Mouse (Mus musculus) WW6 (cell line): ENCODE results near the gene Nsd1.
"Not testable (repeated sequence)": the region's sequence is repeated elsewhere in the genome, so short reads cannot be mapped to it uniquely, and the experiment has no call there.

Experiments
- DNase-seq: peaks from one replicate; pipeline ENCODE4 v3.0.0-alpha.2; 2013; ENCODE audit warnings: low read depth, low spot score

Nsd1 gene

DNA sequence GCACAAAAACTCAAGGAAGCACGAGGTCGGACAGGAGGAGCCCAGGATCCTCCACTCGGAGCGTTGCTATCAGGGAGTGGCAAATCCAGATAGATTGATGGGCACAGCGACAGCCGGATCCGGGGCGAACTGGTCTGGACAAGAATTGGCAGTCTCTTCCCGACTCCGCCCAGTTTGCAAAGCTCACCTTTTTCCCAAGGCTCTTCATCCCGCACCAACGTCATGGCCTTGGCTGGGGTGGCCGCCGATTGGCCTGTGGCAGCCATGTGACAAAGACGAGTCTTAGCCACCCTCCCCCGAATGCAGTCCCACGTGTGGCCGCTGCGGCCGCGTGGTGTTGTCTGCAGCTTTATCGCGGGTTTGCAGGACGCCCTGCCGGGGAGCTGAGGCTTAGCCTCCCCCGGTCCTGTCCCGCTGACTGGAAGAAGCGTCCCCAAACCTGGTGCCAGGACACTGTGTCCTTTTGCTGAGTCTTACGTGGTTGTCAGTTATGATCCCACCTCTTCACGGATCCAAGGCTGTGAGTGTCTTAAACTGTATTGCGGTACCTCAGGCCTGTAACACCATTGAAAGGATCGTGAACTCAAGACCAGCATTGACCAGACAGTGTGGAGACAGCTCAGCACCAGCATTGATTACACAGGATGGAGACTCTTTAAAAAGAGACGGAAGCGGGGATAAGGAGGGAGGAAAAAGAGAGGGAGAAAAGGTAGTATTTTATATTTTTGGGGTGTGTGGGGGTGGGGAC, 19.3 kb upstream of the Nsd1 start:
- peak; percentile 98 for DNase-seq

DNA sequence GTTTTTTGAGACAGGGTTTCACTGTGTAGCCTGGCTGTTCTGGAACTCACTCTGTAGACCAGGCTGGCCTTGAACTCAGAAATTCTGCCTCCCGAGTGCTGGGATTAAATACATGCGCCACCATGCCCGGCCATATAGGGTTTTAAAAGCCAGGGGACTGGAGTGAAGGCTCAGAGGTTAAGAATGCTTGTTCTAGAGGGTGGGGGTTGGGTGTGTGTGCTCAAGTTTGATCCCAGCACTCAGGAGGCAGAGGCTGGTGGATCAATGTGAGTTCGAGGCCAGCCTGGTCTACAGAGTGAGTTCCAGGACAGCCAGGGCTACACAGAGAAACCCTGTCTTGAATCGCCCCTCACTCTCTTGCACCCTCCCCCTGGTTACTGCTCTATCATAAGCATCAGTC, 18.0 kb upstream of the Nsd1 start:
- no peak for DNase-seq

DNA sequence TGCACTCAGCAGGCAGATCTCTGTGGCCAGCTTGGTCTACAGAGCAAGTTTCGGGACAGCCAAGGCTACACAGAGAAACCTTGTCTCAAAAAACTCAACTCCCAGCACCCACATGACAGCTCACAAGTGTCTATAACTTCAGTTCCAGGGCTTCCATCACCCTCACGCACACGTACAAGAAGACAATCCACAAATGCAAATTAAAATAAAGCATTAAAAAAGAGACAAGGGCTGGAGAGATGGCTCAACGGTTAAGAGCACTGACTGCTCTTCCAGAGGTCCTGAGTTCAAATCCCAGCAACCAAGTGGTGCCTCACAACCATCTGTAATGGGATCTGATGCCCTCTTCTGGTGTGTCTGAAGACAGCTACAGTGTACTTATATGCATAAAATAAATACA, 6.8 kb upstream of the Nsd1 start:
- not testable (repeated sequence) for DNase-seq

DNA sequence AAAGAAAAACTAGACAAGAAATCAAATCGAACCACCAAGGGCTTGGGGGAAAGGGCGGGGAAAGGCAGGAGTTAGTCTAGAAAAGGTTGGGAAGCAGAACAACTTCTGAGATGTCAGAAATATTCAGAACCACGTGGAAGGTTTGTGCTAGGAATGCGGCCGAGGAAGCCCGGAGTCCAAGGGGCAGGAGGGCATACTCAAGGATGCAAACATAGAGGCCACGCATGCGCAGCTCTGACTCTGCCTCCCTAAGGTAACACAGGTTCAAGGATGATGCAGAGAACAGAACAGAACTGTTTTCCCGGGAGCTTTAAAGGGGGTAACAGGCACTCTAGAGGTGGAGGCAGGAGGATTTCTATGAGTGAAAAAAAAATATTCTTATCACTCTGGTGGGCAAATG, 5.8 kb upstream of the Nsd1 start:
- DNase-seq: no peak

DNA sequence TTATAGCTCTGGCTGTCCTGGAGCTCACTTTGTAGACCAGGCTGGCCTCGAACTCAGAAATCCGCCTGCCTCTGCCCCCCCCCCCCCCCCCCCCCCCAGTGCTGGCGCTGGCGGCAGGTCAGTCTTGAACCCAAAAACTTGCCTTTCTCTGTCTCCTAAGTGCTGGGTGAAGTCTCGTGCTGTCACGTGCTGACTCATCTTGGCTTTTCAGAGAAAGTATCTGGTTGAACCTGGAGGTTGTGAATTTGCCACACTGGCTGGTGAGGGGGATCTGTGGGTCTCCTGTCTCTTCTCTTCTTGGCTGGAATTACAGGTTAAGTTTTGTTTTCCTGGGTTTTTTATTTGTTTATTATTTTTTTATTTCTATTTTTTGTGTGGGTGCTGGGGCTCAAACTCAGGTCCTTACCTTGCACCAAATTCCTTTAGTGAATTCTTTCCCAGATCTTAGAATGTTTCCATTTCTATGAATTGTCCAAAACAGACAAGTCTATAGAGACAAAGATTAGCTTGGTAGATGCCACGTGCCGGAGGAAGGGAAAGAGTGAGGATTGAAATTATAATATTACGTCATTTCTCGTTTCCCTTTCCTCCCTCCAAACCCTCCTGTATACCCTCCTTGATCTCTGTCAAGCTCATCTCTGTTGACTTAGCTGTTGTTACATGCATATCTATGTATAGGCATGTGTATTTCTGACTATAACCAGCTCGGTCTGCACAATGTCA, 4.8 kb upstream of the Nsd1 start:
- no peak for DNase-seq

DNA sequence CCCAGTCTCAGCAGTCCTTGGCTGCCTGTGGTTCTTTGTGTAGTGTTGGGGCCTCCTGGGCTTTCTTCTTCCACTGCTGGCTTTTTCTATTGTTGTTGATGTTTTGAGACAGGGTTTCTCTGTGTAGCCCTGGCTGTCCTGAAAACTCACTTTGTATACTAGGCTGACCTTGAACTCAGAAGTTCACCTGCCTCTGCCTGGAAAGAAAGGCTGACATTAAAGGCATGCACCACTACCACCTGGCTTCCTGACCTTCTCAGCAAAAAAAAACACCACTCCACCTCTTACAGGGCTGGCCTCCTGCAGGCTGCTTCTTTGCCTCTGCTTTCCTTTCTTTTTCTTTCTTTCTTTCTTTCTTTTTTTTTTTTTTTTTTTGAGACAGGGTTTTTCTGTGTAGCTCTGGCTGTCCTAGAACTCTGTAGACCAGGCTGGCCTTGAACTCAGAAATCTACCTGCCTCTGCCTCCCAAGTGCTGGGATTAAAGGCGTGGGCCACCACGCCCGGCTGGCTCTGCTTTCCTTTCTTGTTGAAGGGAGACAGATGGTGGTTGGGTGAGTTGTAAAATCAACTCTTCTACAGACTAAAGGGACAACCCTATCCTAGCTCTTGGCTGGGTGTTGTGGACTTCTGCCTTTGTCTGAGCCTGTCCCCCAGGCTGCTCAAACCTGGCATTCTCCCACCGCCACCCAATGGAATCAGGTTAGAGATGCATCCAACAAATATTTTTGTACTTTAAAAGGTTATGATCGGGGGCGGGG, 4.0 kb upstream of the Nsd1 start:
- DNase-seq: no peak

DNA sequence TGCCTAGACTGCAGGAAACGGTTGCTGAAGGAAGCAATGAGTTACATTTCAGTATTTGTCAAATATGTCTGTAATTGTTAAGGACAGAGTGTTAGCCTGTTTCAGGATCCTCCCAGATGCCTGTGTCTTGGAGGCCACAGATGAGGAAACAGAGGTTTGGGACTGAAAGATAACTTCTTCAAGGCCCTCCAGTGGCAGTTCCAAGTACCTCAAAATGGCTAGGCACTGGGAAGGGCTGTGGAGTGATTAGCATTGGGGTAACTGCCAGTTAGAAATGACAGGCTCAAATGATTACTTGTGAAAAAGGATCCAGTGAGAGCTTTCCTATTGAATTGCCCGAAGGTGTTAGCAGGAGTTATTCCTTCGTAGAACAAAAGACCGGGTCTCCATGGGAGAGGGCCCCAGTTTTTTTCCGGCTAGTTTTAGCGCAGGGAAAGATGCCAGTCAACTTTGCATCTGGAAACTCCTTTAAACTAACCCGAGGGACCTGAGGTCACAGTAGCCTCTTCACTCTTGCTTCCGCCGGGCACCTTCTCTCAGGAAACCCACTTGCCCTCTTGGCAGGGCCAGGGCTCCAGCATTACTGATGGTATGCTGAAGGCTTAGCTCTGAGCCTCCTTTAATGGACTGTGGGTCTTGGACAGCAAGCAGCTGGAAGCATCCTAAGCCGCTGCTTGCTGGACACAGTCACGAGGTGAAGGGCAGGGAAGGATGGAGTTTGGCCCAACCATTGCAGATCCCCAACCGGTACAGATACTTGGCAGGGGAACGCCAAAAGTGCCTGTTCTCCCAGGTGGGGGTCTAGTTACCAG, 539 bp upstream of the Nsd1 start:
- peak; percentile 14 for DNase-seq

DNA sequence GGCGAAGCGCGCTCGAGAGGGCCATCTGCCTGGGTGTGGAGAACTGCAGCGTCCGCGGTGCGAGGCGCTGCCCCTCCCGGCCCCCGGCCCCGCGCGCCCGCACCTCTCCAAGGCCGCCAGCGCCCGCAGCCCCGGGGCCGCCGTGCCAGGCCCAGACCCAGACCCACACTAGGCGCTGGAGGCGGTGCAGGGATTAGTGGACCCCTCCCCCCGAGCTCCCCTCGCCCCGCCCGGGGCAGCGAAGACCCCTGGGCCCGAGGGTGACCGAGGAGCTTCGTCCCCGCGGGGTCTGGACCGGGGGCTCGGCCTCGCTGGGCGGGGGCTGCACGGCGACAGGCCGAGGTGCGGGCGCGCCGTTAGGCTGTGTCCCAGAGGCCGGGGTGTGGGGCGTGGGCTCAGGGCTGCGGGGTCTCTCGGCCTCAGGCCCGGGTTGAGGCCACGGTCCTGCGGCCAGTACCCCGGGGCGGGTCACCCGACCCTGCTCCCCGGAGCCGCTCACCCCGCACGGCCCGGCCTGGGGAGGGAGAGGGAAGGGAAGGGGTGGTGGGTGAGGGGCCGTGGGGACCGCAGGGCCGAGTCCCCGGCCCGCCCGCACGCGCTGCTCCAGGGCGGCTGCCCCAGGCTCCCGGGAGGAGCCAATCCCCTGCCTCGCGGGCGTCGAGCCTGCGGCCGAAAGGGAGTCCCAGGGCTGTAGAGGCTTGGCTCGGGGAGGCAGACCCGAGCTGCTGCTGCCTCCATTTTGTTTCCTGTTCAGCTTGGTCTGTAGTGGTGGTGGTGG, 800 bp downstream of the Nsd1 start:
- DNase-seq: peak; percentile 22

DNA sequence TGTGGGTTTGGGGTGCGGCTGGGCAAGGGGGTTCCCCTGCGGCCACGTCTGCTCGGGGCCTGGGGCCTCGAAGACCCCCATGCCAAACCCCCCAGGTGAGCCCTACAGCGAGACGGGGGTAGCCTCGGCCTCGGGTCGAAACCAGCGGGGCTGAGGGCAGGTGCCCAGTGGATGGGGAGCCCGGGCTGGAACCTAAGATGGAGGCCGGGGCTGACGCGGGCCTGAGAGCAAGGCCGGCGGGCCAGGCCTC, 1.3 kb downstream of the Nsd1 start:
- DNase-seq: no peak

DNA sequence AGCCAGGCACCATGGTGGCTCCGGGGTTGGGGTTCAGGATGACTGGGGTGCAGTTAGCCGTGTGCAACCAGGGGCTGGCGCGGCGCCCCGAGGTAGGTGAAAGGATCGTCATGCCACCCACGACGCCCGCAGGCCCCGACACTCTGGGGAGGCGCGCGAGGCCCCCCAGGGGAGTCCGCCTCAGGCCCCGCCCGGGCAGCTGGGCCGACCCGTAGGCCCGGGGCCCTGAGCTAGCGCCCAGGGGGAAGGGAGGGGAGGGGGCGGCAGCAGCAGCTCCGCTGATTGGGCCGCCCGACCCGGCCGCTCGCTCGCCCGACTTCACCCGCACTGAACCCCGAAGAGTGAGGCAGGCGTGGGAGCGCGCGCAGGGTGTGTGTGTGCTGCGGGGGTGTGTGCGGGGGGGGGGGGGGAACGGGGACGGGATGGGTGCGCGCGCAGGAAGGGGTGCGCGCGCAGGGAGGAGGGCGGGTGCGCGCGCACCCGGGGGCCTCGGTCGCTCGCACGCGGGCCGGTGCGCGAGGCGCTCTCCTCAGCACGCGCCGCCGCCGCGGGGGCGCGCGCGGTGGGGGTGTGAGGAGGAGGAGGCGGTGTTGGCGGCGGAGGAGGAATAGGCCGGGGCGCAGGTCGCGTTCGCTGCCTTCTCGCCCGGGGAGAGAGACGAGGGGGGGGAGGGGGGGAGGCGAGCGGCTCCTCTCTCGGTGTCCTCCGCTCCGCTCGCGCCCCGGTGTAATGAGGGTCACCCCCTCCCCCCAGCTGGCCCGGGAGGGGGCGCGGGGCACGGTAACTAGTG, 1.8 kb downstream of the Nsd1 start:
- DNase-seq: peak; percentile 70

DNA sequence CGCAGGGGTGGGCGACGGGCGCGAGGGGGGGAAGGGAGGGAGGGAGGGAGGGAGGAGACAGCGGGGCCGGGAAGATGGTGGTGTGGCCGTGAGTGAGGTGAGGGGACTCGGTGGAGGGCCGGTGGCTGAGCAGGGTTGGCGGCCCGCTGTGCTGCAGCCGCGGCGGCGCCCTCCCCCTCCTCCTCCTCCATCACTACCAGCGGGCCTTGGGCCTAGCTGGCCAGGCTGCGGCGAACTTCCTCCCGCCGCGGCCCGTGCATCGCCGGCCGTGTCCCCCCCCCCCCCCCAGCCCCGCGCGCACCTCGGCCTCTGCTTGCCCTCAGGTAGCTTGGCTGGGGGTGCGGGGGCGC, 2.4 kb downstream of the Nsd1 start:
- peak; percentile 45 for DNase-seq

DNA sequence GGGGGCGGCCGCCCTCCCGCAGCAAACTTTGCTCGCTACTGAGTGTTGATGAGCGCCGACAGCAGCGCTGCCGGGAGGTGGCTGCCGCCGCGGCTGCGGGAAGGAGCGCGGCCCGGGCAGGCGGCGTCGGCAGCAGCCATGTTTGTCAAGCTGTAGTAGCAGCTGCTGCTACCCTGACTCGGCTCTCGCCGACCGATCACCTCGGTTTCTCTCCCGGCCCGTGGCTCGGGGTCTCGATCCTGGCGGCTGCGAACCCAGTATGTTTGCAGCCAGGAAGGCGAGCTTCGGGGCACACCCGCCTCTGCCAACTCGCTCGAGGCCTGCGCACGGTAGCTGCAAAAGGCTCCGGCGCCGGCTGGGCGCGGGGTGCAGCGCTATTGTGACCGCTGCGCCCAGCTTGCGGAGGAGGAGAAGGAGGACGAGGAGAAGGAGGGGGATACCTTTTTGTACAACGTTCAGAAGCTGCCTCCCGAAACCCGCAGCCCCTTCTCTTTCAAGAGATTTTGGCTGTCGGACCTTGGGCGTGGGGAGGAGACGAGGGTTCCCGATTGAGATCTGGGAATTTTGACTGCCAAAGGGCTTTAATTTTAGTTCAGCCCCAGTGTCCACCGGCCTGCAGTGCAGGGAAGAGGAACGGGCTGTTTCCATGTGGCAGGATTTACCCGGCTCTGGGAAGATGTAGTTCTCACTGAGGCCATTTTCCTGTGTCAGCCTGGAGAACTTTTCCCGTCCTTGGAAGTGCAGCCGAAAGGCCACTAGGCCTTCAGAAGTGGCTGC, 3.0 kb downstream of the Nsd1 start:
- no peak for DNase-seq

DNA sequence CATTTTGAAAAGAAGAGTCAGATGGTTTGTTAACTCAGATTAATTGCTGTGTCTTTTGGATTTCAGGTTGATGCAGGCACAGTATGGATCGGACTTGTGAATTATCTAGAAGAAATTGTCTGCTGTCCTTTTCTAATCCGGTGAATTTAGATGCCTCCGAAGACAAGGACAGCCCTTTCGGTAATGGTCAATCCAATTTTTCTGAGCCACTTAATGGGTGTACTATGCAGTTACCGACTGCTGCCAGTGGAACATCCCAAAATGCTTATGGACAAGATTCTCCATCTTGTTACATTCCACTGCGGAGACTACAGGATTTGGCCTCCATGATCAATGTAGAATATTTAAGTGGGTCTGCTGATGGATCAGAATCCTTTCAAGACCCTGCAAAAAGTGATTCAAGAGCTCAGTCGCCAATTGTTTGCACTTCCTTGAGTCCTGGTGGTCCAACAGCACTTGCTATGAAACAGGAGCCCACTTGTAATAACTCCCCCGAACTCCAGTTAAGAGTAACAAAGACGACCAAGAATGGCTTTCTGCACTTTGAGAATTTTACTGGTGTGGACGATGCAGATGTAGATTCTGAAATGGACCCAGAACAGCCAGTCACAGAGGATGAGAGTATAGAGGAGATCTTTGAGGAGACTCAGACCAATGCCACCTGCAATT, 3.7 kb downstream of the Nsd1 start:
- DNase-seq: no peak

DNA sequence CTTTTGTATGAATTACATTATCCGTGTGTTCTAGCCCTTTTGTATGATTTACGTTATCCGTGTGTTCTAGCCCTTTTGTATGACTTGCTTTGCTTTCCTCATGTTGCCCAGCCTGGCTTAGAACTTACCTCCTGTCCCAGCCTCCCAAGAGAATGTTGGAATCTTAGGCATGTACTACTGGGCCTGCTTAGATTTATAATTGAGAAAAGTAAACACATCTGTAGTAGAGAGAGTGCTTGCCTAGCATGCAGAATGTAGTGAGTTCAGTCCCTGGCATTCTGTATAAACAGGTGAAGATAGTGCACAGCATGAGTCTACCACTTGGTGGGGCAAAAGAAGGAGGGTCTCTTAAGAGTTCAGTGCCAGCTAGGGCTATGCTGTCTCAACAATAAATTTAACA, 14.8 kb downstream of the Nsd1 start:
- no peak for DNase-seq

DNA sequence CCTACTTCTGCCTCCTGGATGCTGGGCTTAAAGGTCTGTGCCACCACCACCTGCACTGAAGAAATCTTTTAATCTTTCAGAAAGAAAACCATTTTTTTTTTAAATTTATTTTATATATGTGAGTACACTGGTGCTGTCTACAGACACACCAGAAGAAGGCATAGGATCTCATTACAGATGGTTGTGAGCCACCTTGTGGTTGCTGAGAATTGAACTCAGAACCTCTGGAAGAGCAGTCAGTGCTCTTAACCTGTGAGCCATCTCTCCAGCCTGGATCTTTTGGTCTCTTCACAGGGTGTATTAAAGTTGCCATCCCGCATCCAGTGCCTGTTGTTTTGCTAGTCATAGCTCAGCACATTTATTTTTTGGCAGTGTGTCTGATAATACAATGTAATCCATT, 21.1 kb downstream of the Nsd1 start:
- no peak for DNase-seq

DNA sequence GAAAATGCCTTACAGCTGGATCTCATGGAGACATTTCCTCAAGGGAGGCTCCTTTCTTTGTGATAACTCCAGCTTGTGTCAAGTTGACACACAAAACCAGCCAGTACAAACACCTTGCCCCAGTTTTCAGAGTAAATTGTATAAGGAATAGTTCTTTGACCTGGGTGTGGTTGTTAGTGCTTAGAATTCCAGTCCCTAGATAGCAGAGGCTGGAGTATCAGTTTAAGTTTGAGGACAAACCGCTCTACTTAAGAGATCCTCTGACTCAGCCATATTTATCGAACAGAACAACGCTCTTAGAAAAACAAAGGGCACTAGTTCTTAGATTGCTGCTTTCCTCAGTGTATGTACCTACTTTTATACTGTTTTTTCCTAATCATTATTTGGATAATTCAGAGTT, 33.6 kb downstream of the Nsd1 start:
- DNase-seq: no peak

DNA sequence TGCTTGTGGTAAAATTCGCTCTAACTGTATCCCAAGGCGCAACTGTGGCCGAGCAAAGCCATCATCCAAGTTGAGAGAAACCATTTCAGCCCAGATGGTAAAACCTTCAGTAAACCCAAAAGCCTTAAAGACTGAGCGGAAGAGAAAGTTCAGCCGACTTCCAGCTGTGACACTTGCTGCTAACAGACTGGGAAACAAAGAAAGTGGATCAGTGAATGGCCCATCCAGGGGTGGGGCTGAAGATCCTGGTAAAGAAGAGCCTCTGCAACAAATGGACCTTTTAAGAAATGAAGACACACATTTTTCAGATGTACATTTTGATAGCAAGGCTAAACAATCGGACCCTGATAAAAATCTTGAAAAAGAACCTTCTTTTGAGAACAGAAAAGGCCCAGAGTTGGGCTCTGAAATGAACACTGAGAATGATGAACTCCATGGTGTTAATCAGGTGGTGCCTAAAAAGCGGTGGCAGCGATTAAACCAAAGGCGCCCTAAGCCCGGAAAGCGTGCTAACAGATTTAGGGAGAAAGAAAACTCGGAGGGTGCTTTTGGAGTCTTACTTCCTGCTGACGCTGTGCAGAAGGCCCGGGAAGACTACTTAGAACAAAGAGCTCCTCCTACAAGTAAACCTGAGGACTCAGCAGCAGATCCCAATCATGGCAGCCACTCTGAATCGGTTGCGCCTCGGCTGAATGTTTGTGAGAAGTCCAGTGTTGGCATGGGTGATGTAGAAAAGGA, 37.9 kb downstream of the Nsd1 start:
- peak; percentile 75 for DNase-seq

DNA sequence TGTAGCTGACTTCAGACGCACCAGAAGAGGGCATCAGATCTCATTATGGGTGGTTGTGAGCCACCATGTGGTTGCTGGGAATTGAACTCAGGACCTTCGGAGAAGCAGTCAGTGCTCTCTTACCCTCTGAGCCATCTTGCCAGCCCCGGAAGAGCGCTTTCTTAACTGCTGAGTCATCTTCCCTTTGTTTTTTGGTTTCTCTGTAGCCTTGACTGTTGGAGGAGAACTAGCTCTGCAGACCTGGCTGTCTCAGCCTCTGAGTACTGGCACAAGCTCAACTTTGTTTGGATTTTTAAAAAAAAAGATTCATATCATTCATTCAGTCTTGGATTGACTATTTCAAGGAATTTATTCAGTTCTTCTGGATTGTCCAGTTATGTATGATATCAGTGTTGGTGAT, 39.7 kb downstream of the Nsd1 start:
- DNase-seq: peak; percentile 24

DNA sequence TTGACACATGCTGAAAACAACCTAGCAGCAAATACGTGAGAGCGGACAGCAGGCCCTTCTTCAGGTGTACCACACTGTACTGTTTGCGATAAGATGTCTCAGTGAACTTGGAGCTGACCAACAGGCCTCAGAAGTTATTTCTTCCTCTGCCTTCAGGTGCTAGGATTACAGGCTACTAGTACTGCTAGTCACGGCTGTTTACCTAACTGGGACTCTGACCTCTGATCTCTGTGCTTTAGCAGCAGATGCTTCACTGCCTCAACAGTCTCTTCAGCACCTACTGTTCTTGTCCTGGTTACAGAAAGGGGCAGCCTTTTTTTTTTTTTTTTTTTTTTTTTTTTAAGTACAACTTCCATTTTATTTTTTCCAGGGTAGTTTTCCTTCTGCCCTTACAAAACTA, 43.2 kb downstream of the Nsd1 start:
- DNase-seq: no peak
